Mouse (Mus musculus): Measurements from ENCODE around the gene Dgke.
"Not testable (repeated sequence)": the region's sequence is repeated elsewhere in the genome, so short reads cannot be mapped to it uniquely, and the experiment has no call there.

The Dgke gene

DNA sequence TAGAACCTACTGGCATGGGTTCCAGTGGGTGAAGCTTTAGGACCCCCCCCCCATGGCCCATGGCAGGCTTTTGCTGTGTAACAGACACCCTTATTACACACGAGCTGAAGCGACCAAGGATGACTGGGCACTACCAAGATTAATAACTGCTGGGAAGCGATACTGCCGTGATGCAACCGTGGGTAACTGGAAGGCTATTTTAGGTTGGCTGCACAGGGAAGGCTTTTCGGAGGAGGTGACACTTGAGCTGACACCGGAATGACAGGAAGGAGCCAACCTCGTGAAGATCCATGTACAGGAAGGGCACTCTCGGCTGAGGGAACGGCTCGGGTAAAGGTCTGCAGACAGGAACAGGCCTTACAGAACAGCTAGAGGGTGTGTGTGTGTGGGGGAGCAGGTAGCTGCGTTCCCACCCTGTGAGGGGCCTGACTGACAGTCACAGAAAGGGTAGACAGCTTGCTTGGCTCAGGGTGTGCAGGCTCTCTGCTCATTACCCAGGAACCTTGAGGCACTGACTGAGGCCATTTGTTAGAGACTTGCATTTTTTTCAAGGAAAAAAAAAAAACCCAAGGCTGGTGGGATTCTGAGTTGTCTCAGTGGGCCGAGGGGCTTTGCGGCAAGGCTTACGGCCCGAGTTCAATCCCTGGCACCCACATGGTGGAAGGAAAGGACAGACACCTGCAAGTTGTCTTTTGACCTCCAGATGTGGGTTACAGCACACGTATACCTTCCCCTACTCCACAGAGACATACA lies 31.6 kb upstream of the Dgke start:
- Histone ChIP-seq H3K36me3 (ENCODE audit: insufficient read depth, low read length) (no peaks in the 10 kb centered on the region), H3K4me3 (replicated peaks; ENCODE audit: low read length) (no peak overlapping the region), H3K9me3 (ENCODE audit: low read length) (no peaks in the 10 kb centered on the region), H3K4me1 (replicated peaks; ENCODE audit: low read depth, low read length) (peaks cover 62% of the 10 kb centered on the region), H3K27me3 (ENCODE audit: insufficient read depth, low read length) (peaks cover 5% of the 10 kb centered on the region)
- TF ChIP-seq CTCF (conservative IDR thresholded peaks at IDR 0.05; ENCODE audit: low read length) (no peak), POU5F1 (IDR thresholded peaks at IDR 0.05; ENCODE audit: borderline replicate concordance, low read length) (no peak), NANOG (IDR thresholded peaks at IDR 0.05; ENCODE audit: borderline replicate concordance, low read length) (no peak)

DNA sequence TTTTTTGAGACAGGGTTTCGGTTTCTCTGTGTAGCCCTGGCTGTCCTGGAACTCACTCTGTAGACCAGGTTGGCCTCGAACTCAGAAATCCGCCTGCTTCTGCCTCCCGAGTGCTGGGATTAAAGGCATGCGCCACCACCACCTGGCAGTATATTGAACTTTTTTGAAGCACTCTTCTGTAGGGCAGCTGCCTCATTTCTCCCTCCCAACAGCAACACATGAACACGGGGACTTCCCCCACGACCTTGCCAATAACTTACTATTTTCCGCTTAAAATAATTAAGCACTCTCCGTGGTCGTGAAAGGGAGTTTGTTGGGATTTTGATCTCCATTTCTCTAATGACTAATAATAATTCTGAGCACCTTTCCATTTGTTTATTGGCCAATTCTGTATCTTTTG lies 30.6 kb upstream of the Dgke start:
- H3K4me1 ChIP-seq (replicated peaks; ENCODE audit: low read depth, low read length), result peaks cover 55% of the 10 kb centered on the region
- not testable (repeated sequence) for H3K9me3 ChIP-seq (ENCODE audit: low read length); H3K27me3 ChIP-seq (ENCODE audit: insufficient read depth, low read length); H3K36me3 ChIP-seq (ENCODE audit: insufficient read depth, low read length); H3K4me3 ChIP-seq (replicated peaks; ENCODE audit: low read length)

DNA sequence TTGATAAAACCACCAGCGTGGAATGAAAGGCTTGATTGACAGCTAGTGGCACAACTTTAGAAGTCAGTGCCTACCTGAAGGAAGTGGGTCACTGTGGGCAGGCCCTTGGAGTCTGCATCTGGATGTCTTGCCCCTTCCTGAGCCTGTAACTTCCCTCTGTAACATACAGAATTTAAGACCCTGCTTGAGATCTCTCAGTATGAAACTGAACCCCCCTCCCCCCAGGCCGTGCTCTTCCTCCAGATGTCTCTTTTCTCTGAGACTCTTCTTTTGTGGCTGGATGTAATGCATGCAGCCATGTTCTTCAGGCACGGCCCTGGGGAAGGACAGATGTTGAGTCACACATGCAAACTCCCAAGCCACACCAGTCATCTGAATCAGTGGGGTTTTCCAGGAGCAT lies 28.7 kb upstream of the Dgke start:
- TF ChIP-seq POU5F1 (IDR thresholded peaks at IDR 0.05; ENCODE audit: borderline replicate concordance, low read length) (no peak), NANOG (IDR thresholded peaks at IDR 0.05; ENCODE audit: borderline replicate concordance, low read length) (no peak), CTCF (conservative IDR thresholded peaks at IDR 0.05; ENCODE audit: low read length) (no peak)
- Histone ChIP-seq H3K9me3 (ENCODE audit: low read length) (no peaks in the 10 kb centered on the region), H3K27me3 (ENCODE audit: insufficient read depth, low read length) (no peaks in the 10 kb centered on the region), H3K4me1 (replicated peaks; ENCODE audit: low read depth, low read length) (peaks cover 38% of the 10 kb centered on the region), H3K4me3 (replicated peaks; ENCODE audit: low read length) (no peak overlapping the region), H3K36me3 (ENCODE audit: insufficient read depth, low read length) (no peaks in the 10 kb centered on the region)

DNA sequence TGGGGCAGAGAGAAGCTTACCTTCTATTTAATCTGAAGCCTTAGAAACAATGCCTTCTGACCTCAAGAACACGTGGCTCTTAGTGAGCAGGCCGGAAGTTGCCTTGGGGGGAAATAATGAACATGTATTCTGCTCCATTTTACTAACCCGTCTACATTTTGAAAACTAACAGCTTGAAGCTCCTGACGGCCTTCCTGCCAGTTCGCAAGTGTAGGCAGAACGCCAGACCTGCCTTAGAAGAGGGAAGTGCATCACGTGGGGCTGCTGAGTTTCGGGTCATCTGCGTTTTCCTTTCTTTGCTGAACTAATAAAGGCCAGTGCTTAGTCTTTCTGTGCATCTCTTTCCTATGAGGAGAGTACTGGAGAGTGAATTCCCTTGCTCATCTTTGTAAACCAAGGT lies 26.1 kb upstream of the Dgke start:
- no peaks in the 10 kb centered on the region for H3K9me3 ChIP-seq (ENCODE audit: low read length)
- H3K27me3 ChIP-seq (ENCODE audit: insufficient read depth, low read length), result no peaks in the 10 kb centered on the region
- H3K4me1 ChIP-seq (replicated peaks; ENCODE audit: low read depth, low read length), result peaks cover 22% of the 10 kb centered on the region
- TF ChIP-seq NANOG (IDR thresholded peaks at IDR 0.05; ENCODE audit: borderline replicate concordance, low read length) (no peak), POU5F1 (IDR thresholded peaks at IDR 0.05; ENCODE audit: borderline replicate concordance, low read length) (no peak), CTCF (conservative IDR thresholded peaks at IDR 0.05; ENCODE audit: low read length) (no peak)
- H3K36me3 ChIP-seq (ENCODE audit: insufficient read depth, low read length), result no peaks in the 10 kb centered on the region
- H3K4me3 ChIP-seq (replicated peaks; ENCODE audit: low read length), result no peak overlapping the region

DNA sequence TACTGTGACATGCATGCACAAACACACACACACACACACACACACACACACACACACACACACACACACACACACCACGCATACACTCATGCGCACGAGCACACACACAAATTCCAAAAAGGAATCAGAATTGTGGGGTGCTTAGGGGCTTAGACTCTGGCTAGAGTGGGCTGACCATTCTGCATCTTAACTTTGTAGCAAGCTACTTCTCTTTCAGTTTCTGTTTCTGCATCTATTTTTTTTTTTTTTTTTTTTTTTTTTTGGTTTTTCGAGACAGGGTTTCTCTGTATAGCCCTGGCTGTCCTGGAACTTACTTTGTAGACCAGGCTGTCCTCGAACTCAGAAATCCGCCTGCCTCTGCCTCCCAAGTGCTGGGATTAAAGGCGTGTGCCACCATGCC lies 23.7 kb upstream of the Dgke start:
- H3K4me3 ChIP-seq (replicated peaks; ENCODE audit: low read length); H3K36me3 ChIP-seq (ENCODE audit: insufficient read depth, low read length): not testable (repeated sequence)
- H3K4me1 ChIP-seq (replicated peaks; ENCODE audit: low read depth, low read length), result peaks cover 34% of the 10 kb centered on the region

DNA sequence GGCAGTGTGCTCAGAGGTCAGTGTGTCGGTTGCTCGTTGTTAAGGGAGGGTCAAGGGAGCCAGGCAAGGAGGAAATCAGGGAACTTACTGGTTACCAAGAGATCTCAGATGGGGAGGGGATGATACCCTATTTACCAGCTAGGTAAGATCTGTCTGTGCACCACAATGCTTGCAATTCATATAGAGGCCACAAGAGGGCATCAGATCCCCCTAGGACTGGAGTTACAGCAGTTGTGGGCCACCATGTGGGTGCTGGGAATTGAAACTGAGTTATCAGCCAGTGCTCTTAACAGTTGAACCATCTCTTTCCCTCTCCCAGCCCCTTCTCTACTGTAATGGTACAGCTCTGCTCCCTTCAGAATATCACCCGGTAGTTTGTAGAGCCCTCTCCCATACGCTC lies 22.1 kb upstream of the Dgke start:
- peak; percentile 53 for TF ChIP-seq CTCF (conservative IDR thresholded peaks at IDR 0.05; ENCODE audit: low read length)
- TF ChIP-seq POU5F1 (IDR thresholded peaks at IDR 0.05; ENCODE audit: borderline replicate concordance, low read length), result no peak
- Histone ChIP-seq H3K27me3 (ENCODE audit: insufficient read depth, low read length) (no peaks in the 10 kb centered on the region), H3K4me3 (replicated peaks; ENCODE audit: low read length) (no peak overlapping the region), H3K9me3 (ENCODE audit: low read length) (peaks cover 1% of the 10 kb centered on the region; the same call in 1 of the 2 replicates), H3K4me1 (replicated peaks; ENCODE audit: low read depth, low read length) (peaks cover 25% of the 10 kb centered on the region), H3K36me3 (ENCODE audit: insufficient read depth, low read length) (no peaks in the 10 kb centered on the region)

More for the DNA sequence above, 23.7 kb upstream of the Dgke start:
- H3K27me3 ChIP-seq (ENCODE audit: insufficient read depth, low read length); H3K9me3 ChIP-seq (ENCODE audit: low read length): not testable (repeated sequence)

DNA sequence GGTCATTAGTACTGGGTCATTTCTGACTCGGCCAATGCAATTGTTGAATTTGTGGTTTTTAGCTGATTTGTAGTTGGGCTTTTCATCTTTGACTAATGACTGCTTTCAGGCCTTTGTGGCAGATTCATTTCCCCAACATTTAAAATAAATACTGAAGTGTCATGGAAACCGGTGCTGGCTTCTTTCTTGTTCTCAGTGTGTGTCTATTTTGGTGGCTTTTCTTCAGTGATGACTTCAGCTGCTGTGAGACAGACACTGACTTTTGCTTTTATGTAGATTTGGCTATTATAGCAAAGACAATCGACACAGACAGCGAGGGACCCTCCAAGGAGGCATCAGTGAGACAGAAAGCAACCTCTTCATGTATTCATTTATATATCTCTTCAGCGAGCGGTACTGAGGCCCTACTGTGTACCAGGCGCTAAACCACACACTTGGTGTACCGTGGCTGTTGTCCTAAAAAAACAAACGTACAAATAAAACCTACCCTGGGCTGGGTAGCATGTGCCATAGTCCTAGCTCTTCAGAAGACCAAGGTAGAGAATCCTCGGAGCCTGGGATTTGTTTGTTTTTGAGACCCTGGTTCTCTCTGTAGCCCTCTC lies 19.7 kb upstream of the Dgke start:
- Histone ChIP-seq H3K9me3 (ENCODE audit: low read length) (peaks cover 3% of the 10 kb centered on the region; the same call in 1 of the 2 replicates), H3K4me1 (replicated peaks; ENCODE audit: low read depth, low read length) (peaks cover 24% of the 10 kb centered on the region), H3K4me3 (replicated peaks; ENCODE audit: low read length) (no peak overlapping the region), H3K27me3 (ENCODE audit: insufficient read depth, low read length) (no peaks in the 10 kb centered on the region), H3K36me3 (ENCODE audit: insufficient read depth, low read length) (no peaks in the 10 kb centered on the region)
- TF ChIP-seq POU5F1 (IDR thresholded peaks at IDR 0.05; ENCODE audit: borderline replicate concordance, low read length) (no peak), NANOG (IDR thresholded peaks at IDR 0.05; ENCODE audit: borderline replicate concordance, low read length) (no peak), CTCF (conservative IDR thresholded peaks at IDR 0.05; ENCODE audit: low read length) (no peak)

DNA sequence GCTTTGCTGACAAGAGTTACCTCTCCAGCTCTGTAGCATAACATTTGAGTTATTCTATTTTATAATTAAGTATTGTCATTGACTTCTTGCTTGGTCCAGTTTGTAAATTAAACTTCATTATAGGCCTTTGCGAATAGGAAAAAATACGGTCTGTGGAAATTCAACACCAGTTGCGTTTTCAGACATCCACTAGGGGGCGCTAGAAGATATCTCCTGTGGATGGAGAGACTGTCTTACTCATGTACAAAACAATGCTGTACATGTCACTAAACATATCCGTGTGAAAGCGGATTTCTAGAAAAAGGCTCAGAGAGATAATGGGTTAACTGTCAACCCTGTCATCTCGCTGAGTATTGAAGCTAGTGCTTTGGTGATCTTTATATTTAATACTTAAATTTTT lies 18.0 kb upstream of the Dgke start:
- Histone ChIP-seq H3K4me1 (replicated peaks; ENCODE audit: low read depth, low read length) (peaks cover 32% of the 10 kb centered on the region), H3K27me3 (ENCODE audit: insufficient read depth, low read length) (no peaks in the 10 kb centered on the region), H3K4me3 (replicated peaks; ENCODE audit: low read length) (no peak overlapping the region), H3K36me3 (ENCODE audit: insufficient read depth, low read length) (no peaks in the 10 kb centered on the region), H3K9me3 (ENCODE audit: low read length) (peaks cover 3% of the 10 kb centered on the region; the same call in 1 of the 2 replicates)
- TF ChIP-seq POU5F1 (IDR thresholded peaks at IDR 0.05; ENCODE audit: borderline replicate concordance, low read length) (no peak), CTCF (conservative IDR thresholded peaks at IDR 0.05; ENCODE audit: low read length) (peak; percentile 92)

DNA sequence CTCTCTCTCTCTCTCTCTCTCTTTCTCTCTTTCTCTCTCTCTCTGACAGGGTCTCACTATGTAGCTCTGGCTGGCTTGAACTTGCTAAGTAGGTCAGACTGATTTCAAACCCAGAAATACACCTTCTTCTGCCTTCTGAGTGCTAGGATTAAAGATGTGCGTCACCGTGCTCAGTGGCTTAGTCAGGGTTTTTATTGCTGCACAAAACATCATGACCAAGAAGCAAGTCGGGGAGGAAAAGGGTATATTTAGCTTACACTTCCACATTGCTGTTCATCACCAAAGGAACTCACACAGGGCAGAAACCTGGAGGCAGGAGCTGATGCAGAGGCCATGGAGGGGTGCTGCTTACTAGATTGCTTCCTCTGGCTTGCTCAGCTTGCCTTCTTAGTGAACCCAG lies 16.0 kb upstream of the Dgke start:
- H3K9me3 ChIP-seq (ENCODE audit: low read length); H3K36me3 ChIP-seq (ENCODE audit: insufficient read depth, low read length); H3K4me3 ChIP-seq (replicated peaks; ENCODE audit: low read length); H3K27me3 ChIP-seq (ENCODE audit: insufficient read depth, low read length): not testable (repeated sequence)
- H3K4me1 ChIP-seq (replicated peaks; ENCODE audit: low read depth, low read length), result peaks cover 36% of the 10 kb centered on the region

DNA sequence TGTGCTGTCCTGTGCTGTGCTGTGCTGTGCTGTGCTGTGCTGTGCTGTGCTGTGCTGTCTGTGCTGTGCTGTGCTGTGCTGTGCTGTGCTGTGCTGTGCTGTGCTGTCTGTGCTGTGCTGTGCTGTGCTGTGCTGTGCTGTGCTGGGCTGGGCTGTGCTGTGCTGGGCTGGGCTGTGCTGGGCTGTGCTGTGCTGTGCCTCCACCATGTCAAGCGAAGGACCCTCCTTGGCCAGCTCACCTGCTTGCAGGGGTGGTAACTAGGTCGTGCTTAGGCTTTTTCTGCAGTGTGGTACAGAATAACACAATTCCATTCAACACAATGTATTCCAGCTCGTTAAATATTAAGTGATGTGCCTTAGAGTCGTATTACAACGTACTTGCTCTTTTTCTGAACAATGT lies 15.3 kb upstream of the Dgke start:
- not testable (repeated sequence) for H3K27me3 ChIP-seq (ENCODE audit: insufficient read depth, low read length); H3K4me3 ChIP-seq (replicated peaks; ENCODE audit: low read length); H3K9me3 ChIP-seq (ENCODE audit: low read length); H3K36me3 ChIP-seq (ENCODE audit: insufficient read depth, low read length)
- H3K4me1 ChIP-seq (replicated peaks; ENCODE audit: low read depth, low read length), result peaks cover 33% of the 10 kb centered on the region
